Mouse (Mus musculus) megakaryocyte, embryonic 14.5 days (primary cell): Measurements from ENCODE around the gene Saal1.

Experiments used
- FLI1 ChIP-seq: IDR thresholded peaks from 2 replicates; pipeline ENCODE4 v1.6.1; 2012; ENCODE audit warnings: low read length, inconsistent platforms, mixed read lengths
- GATA1 ChIP-seq: IDR thresholded peaks from 3 replicates; pipeline ENCODE4 v1.6.1; 2012; ENCODE audit warnings: mixed read lengths, low read length, inconsistent platforms, borderline replicate concordance

GRCm38 (mm10) chr7:46675061-46675460, 35.4 kb downstream of the Saal1 start:
- TF ChIP-seq FLI1 (no peak), GATA1 (no peak)
